Mouse (Mus musculus) midbrain, embryonic 11.5 days (tissue): ENCODE data around the gene 3110082J24Rik. TPM values are rescaled to one million over a fixed set of nuclear protein-coding genes. Genes with fewer than 3 reads are reported as not detected.
"Not testable (repeated sequence)": the region's sequence is repeated elsewhere in the genome, so short reads cannot be mapped to it uniquely, and the experiment has no call there.

Source experiments
- ATAC-seq: fragments of 200-750 bp; cut with Nextera tagmentation; 2 replicates; pipeline ENCODE4 v1.8.0; 2017; ENCODE audit warnings: moderate TSS enrichment, moderate library complexity; ENCODE audit not compliant: low FRiP score
- DNase-seq: peaks from one replicate; pipeline ENCODE4 v3.0.0; 2015; ENCODE audit warnings: low spot score; ENCODE audit errors: missing footprints
- H3K27ac ChIP-seq: fragments of 300-500 bp; sonication (generic); 2 replicates; pipeline ENCODE4 v1.5.1; 2014; ENCODE audit warnings: low read depth, low read length
- H3K27me3 ChIP-seq: fragments of 300-500 bp; sonication (generic); 2 replicates; pipeline ENCODE4 v1.6.1; 2014; ENCODE audit warnings: mild to moderate bottlenecking, low read length, moderate library complexity, mixed read lengths; ENCODE audit not compliant: control insufficient read depth, insufficient read depth
- H3K36me3 ChIP-seq: fragments of 300-500 bp; sonication (generic); 2 replicates; pipeline ENCODE4 v1.6.1; 2014; ENCODE audit warnings: mild to moderate bottlenecking, low read length, moderate library complexity, mixed read lengths; ENCODE audit not compliant: control insufficient read depth, insufficient read depth
- H3K4me1 ChIP-seq: fragments of 300-500 bp; sonication (generic); 2 replicates; pipeline ENCODE4 v1.6.1; 2014; ENCODE audit warnings: low read length; ENCODE audit not compliant: control insufficient read depth, insufficient read depth
- H3K4me2 ChIP-seq: fragments of 300-500 bp; sonication (generic); 2 replicates; pipeline ENCODE4 v1.6.1; 2014; ENCODE audit warnings: mild to moderate bottlenecking, moderate library complexity
- H3K4me3 ChIP-seq: fragments of 300-500 bp; sonication (generic); 2 replicates; pipeline ENCODE4 v1.5.1; 2014; ENCODE audit warnings: low read depth, low read length
- H3K9ac ChIP-seq: fragments of 300-500 bp; sonication (generic); 2 replicates; pipeline ENCODE4 v1.6.1; 2014; ENCODE audit warnings: low read length
- H3K9me3 ChIP-seq: fragments of 300-500 bp; sonication (generic); 2 replicates; pipeline ENCODE4 v1.6.1; 2016; ENCODE audit warnings: low read length; ENCODE audit not compliant: control insufficient read depth
- WGBS: fragments of 180-500 bp; shearing (Covaris S2); extraction: QIAGEN DNeasy Blood & Tissue Kit; methylation state at CpG from one replicate; pipeline ENCODE4 v1.1.7; 2014; 5-methylcytosine and 5-hydroxymethylcytosine counted together
- polyA plus RNA-seq: library from polyadenylated mRNA; unstranded; fragments of >200 nt; fragmentation: Nextera tagmentation; extraction: Ambion mirVana; gene quantifications from 2 replicates; pipeline ENCODE4 v1.2.1, GENCODE M21; 2014

3110082J24Rik gene
- polyA plus RNA-seq, 1 experiment from 2014 or later, result 3.7 TPM

- WGBS, result 61% methylated on average over 3 of the region's 3 CpGs
- Histone ChIP-seq H3K4me1 (peaks cover 3% of the 10 kb centered on the region; the same call in 1 of the 2 replicates), H3K27me3 (no peaks in the 10 kb centered on the region), H3K9ac (peak overlapping the region; percentile 84; the same call in 1 of the 2 replicates), H3K4me2 (peak overlapping the region; percentile 77), H3K36me3 (peaks cover 12% of the 10 kb centered on the region; the same call in 1 of the 2 replicates), H3K4me3 (peak overlapping the region; percentile 69), H3K27ac (no peak overlapping the region), H3K9me3 (no peaks in the 10 kb centered on the region)
- peak; percentile 30; the same call in 1 of the 2 replicates for ATAC-seq
- no peak for DNase-seq
Measured at GRCm38 (mm10) chr5:30072377-30072776, 33.5 kb downstream of the 3110082J24Rik start.

DNA sequence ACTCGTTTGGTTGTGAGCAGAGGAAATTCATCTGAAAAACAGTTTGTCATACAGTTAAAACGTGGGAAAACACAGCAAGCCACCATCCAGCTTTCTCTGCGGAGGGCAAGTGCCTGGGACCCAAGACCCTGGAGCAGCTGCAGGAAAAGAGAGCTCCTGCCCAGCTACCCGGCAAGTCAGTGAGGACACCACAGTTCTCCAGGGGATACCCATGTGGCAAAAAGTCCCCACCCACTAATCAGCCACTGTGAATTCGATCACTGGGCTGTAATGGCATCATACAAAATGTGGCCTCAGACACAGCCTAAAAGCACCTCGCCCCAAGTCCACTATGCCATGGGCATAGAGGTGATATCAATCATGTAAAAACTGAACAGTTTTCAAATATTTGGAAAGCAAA is 34.2 kb downstream of the 3110082J24Rik start:
- no peak for ATAC-seq
- H3K9ac ChIP-seq, result peak overlapping the region; percentile 3; the same call in 1 of the 2 replicates
- peaks cover 12% of the 10 kb centered on the region; the same call in 1 of the 2 replicates for H3K36me3 ChIP-seq
- H3K27me3 ChIP-seq, result no peaks in the 10 kb centered on the region
- no peak for DNase-seq
- WGBS, result 84% methylated on average over 6 of the region's 6 CpGs
- peaks cover 3% of the 10 kb centered on the region; the same call in 1 of the 2 replicates for H3K4me1 ChIP-seq
- H3K9me3 ChIP-seq, result no peaks in the 10 kb centered on the region
- peak overlapping the region; percentile 77 for H3K4me2 ChIP-seq
- no peak overlapping the region for H3K27ac ChIP-seq
- H3K4me3 ChIP-seq, result peak overlapping the region; percentile 8

- H3K4me2 ChIP-seq, result no peak overlapping the region
- no peaks in the 10 kb centered on the region for H3K9me3 ChIP-seq
- peaks cover 3% of the 10 kb centered on the region; the same call in 1 of the 2 replicates for H3K4me1 ChIP-seq
- WGBS, result 89% methylated on average over 6 of the region's 6 CpGs
- no peak overlapping the region for H3K4me3 ChIP-seq
- H3K27me3 ChIP-seq, result no peaks in the 10 kb centered on the region
- DNase-seq (no peak), ATAC-seq (no peak)
- no peak overlapping the region for H3K27ac ChIP-seq
- no peak overlapping the region for H3K9ac ChIP-seq
- H3K36me3 ChIP-seq, result peaks cover 20% of the 10 kb centered on the region; the same call in 1 of the 2 replicates
Measured at GRCm38 (mm10) chr5:30067726-30068125, 38.2 kb downstream of the 3110082J24Rik start.

DNA sequence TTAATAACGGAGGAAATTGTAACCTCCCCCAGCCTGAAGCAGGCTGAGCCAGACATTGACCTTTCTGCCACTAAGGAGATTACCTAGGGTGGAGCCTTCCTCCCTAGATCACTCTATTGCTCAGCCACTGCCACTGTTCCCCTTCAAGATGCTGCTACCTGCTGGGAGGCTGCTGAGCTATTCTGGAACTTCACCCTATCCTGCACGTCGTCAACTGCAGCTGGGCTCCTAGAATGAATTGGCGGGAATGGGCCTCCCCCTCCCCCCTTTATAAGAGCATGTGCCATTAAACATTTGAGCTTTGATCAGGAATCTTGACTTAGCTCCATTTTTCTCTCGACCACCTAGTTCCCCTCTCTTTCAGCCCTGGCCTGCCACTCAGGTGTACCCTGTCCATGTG is 46.3 kb downstream of the 3110082J24Rik start:
- not testable (repeated sequence) for ATAC-seq, H3K4me1 ChIP-seq, H3K4me3 ChIP-seq, H3K9me3 ChIP-seq, DNase-seq, H3K4me2 ChIP-seq, H3K9ac ChIP-seq, H3K27ac ChIP-seq, H3K27me3 ChIP-seq
- 65% methylated on average over 5 of the region's 5 CpGs for WGBS
- peaks cover 13% of the 10 kb centered on the region for H3K36me3 ChIP-seq

GRCm38 (mm10) chr5:30058216-30058731 is 47.6 kb downstream of the 3110082J24Rik start:
- Histone ChIP-seq H3K27me3 (no peaks in the 10 kb centered on the region), H3K4me2 (no peak overlapping the region), H3K36me3 (peaks cover 12% of the 10 kb centered on the region), H3K4me1 (no peaks in the 10 kb centered on the region), H3K27ac (no peak overlapping the region), H3K9me3 (no peaks in the 10 kb centered on the region), H3K4me3 (no peak overlapping the region), H3K9ac (no peak overlapping the region)
- 64% methylated on average over 6 of the region's 6 CpGs for WGBS
- no peak for ATAC-seq
- peak; percentile 83 for DNase-seq

Other genes with a start within 250 kb of the 3110082J24Rik start
- gene Il6, start 93.0 kb downstream of the 3110082J24Rik start, polyA plus RNA-seq, result 0.07 TPM in 1 of 2 replicates, not detected in the other
- gene Tyms, start 32.5 kb downstream of the 3110082J24Rik start, polyA plus RNA-seq, result 268 and 278 TPM in 2 replicates
- 14.3 and 15.3 TPM in 2 replicates for gene Garem2, start 925 bp downstream of the 3110082J24Rik start, polyA plus RNA-seq
- 75.1 and 87.0 TPM in 2 replicates for gene Hadha, start 49.1 kb upstream of the 3110082J24Rik start, polyA plus RNA-seq
- gene Hadhb, start 49.2 kb upstream of the 3110082J24Rik start, polyA plus RNA-seq, result 107 and 114 TPM in 2 replicates
- gene Adgrf3, start 99.6 kb upstream of the 3110082J24Rik start, polyA plus RNA-seq, result not detected in 2 replicates
- gene Selenoi, start 126.5 kb upstream of the 3110082J24Rik start, polyA plus RNA-seq, result 21.8 and 22.0 TPM in 2 replicates
- 0.68 and 0.73 TPM in 2 replicates for gene Drc1, start 175.3 kb upstream of the 3110082J24Rik start, polyA plus RNA-seq